Mouse (Mus musculus): Measurements from ENCODE around the gene Tff3. TPM values are rescaled to one million over a fixed set of nuclear protein-coding genes. Genes with fewer than 3 reads are reported as not detected.

Gene Tff3
- polyA plus RNA-seq, 1 experiment from 2014 or later: not detected

- Histone ChIP-seq H3K4me2 (no peak overlapping the region), H3K27me3 (ENCODE audit: insufficient read depth, low read length) (no peaks in the 10 kb centered on the region), H3K9ac (no peak overlapping the region), H3K9me3 (ENCODE audit: low read depth, low read length) (no peaks in the 10 kb centered on the region), H3K36me3 (ENCODE audit: insufficient read depth) (no peaks in the 10 kb centered on the region), H3K27ac (ENCODE audit: low read depth) (no peak overlapping the region), H3K4me1 (ENCODE audit: insufficient read depth) (no peaks in the 10 kb centered on the region), H3K4me3 (ENCODE audit: low read depth, low read length) (no peak overlapping the region)
- 82% methylated on average over 8 of the region's 8 CpGs for WGBS
- ATAC-seq (ENCODE audit: insufficient read depth) (no peak), DNase-seq (no peak)
- TF ChIP-seq CTCF (IDR thresholded peaks at IDR 0.05; ENCODE audit: low read depth): no peak
These were observed 26.4 kb downstream of the Tff3 start for GRCm38 (mm10) chr17:31103007-31103570.

GRCm38 (mm10) chr17:31098788-31099187, 30.7 kb downstream of the Tff3 start:
- H3K9ac ChIP-seq: no peak overlapping the region
- ATAC-seq (ENCODE audit: insufficient read depth): no peak
- H3K36me3 ChIP-seq (ENCODE audit: insufficient read depth): no peaks in the 10 kb centered on the region
- H3K4me1 ChIP-seq (ENCODE audit: insufficient read depth): no peaks in the 10 kb centered on the region
- 64% methylated on average over 5 of the region's 5 CpGs for WGBS
- H3K4me3 ChIP-seq (ENCODE audit: low read depth, low read length): no peak overlapping the region
- DNase-seq: no peak
- TF ChIP-seq CTCF (IDR thresholded peaks at IDR 0.05; ENCODE audit: low read depth): no peak
- H3K4me2 ChIP-seq: no peak overlapping the region
- no peaks in the 10 kb centered on the region for H3K27me3 ChIP-seq (ENCODE audit: insufficient read depth, low read length)
- H3K9me3 ChIP-seq (ENCODE audit: low read depth, low read length): no peaks in the 10 kb centered on the region
- H3K27ac ChIP-seq (ENCODE audit: low read depth): no peak overlapping the region

DNA sequence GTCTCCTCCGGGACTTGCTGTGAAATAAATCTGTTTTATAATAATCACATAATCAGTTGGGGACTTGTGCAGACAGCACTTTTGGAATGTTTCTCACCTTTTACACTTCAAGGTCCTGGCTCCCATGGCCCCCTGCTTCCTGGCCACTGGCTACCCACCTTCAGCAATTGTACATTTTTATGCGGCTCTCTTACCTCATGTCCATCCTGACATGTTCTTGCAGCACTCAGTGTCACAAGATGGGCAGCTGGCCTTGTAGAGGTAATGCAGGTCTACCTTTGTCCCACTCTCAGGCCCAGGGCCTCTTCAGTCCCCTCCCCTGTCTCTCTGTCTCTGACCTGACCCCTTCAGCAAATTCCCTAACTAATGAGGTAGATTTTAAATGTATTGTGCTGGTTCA, 32.6 kb downstream of the Tff3 start:
- no peaks in the 10 kb centered on the region for H3K4me1 ChIP-seq (ENCODE audit: insufficient read depth)
- DNase-seq (no peak), ATAC-seq (ENCODE audit: insufficient read depth) (no peak)
- no peaks in the 10 kb centered on the region for H3K36me3 ChIP-seq (ENCODE audit: insufficient read depth)
- no peak overlapping the region for H3K9ac ChIP-seq
- H3K27me3 ChIP-seq (ENCODE audit: insufficient read depth, low read length): no peaks in the 10 kb centered on the region; the same call in 1 of the 2 replicates
- no peaks in the 10 kb centered on the region for H3K9me3 ChIP-seq (ENCODE audit: low read depth, low read length)
- TF ChIP-seq CTCF (IDR thresholded peaks at IDR 0.05; ENCODE audit: low read depth): no peak
- no peak overlapping the region for H3K27ac ChIP-seq (ENCODE audit: low read depth)
- H3K4me3 ChIP-seq (ENCODE audit: low read depth, low read length): no peak overlapping the region
- 95% methylated on average over 2 of the region's 2 CpGs for WGBS
- no peak overlapping the region for H3K4me2 ChIP-seq

DNA sequence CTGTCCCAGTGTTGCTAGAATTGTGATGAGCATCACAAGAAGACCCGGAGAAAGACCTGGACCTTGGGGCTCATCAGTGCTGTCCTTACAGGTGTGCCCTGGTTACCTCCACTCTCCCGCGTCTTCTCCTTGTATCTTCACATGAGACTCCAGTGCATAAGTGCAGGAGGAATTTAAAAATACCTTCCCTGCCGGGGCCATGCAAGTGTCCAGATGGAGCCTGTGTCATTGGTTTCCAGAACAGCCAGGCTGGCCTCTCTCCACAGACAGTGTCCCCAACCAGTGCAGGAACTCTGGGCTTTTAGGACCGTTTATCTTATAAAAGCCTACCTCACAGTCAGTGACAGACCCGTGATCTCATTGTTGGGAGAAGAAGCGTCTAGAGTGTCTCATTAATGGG, 33.9 kb downstream of the Tff3 start:
- no peaks in the 10 kb centered on the region for H3K36me3 ChIP-seq (ENCODE audit: insufficient read depth)
- 74% methylated on average over 7 of the region's 7 CpGs for WGBS
- H3K27ac ChIP-seq (ENCODE audit: low read depth): no peak overlapping the region
- H3K9ac ChIP-seq: no peak overlapping the region
- no peaks in the 10 kb centered on the region; the same call in 1 of the 2 replicates for H3K27me3 ChIP-seq (ENCODE audit: insufficient read depth, low read length)
- H3K9me3 ChIP-seq (ENCODE audit: low read depth, low read length): no peaks in the 10 kb centered on the region
- H3K4me1 ChIP-seq (ENCODE audit: insufficient read depth): 0 out of 2 replicates have a peak, but pooled peaks cover 3% of the 10 kb centered on the region
- H3K4me2 ChIP-seq: no peak overlapping the region
- H3K4me3 ChIP-seq (ENCODE audit: low read depth, low read length): no peak overlapping the region
- DNase-seq (no peak), ATAC-seq (ENCODE audit: insufficient read depth) (no peak)
- TF ChIP-seq CTCF (IDR thresholded peaks at IDR 0.05; ENCODE audit: low read depth): no peak

DNA sequence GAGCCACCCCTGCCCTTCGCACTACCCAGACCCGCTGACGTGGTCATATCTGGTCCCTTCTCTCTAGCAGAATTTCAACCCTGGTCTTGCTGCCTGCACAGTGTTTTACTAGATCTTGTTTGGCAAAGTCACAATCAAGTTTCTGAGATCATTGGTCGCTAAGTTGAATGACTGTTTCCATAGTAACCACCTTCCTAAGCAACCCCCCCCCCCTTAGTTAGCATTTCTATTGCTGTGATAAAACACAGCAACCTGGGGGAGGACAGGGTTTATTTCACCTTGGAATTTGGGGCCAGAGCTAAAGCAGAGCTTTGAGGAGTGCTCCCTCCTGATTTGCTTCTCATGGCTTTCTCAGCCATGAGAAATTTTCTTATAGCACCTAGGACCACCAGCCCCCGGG, 34.7 kb downstream of the Tff3 start:
- Histone ChIP-seq H3K9me3 (ENCODE audit: low read depth, low read length) (no peaks in the 10 kb centered on the region), H3K4me3 (ENCODE audit: low read depth, low read length) (no peak overlapping the region), H3K9ac (no peak overlapping the region), H3K4me2 (no peak overlapping the region), H3K36me3 (ENCODE audit: insufficient read depth) (no peaks in the 10 kb centered on the region), H3K27ac (ENCODE audit: low read depth) (no peak overlapping the region), H3K27me3 (ENCODE audit: insufficient read depth, low read length) (no peaks in the 10 kb centered on the region; the same call in 1 of the 2 replicates), H3K4me1 (ENCODE audit: insufficient read depth) (peaks cover 6% of the 10 kb centered on the region; the same call in 1 of the 2 replicates)
- no peak for ATAC-seq (ENCODE audit: insufficient read depth)
- no peak for TF ChIP-seq CTCF (IDR thresholded peaks at IDR 0.05; ENCODE audit: low read depth)
- DNase-seq: no peak
- 58% methylated on average over 5 of the region's 5 CpGs for WGBS

DNA sequence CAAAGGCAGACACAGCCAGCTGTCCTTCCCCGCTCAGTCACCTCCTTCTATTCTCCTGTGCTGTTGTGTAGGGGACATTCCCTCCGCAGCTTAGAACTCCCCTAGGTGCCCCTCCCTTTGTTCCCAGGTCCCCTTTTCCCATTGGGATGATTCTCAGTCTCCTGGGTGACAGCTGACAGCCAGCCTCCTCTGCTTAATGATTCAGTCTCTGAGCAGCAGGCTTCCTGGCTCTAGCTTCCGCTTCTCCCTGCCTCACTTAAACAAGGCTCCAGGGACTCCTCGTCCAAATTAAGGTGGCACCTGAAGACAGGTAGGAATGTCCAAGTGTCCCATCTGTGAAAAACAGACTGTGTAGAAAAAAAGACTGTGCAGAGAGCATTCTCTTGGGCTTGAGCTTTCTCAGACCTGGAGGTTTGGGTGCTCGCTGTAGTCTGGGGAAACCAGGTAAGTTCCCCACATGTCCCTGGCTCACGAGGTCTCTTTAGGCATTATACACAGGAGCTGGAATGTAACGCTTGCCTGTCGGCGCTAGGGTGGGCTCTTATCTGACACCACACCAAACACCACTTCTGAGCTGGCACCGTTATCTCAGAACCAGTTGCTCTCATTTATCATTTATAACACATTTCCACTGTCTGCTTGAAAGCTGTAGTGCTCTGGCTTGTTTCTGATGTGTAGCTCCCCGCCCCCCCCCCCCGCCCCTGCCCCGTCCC, 38.3 kb downstream of the Tff3 start:
- no peak overlapping the region for H3K4me3 ChIP-seq (ENCODE audit: low read depth, low read length)
- H3K27ac ChIP-seq (ENCODE audit: low read depth): 0 out of 2 replicates have a peak overlapping the region, but pooled peaks have one; percentile 4
- H3K9me3 ChIP-seq (ENCODE audit: low read depth, low read length): no peaks in the 10 kb centered on the region
- DNase-seq: no peak
- no peaks in the 10 kb centered on the region for H3K36me3 ChIP-seq (ENCODE audit: insufficient read depth)
- H3K9ac ChIP-seq: no peak overlapping the region
- H3K27me3 ChIP-seq (ENCODE audit: insufficient read depth, low read length): no peaks in the 10 kb centered on the region; the same call in 1 of the 2 replicates
- TF ChIP-seq CTCF (IDR thresholded peaks at IDR 0.05; ENCODE audit: low read depth): no peak
- H3K4me2 ChIP-seq: no peak overlapping the region
- 26% methylated on average over 13 of the region's 13 CpGs for WGBS
- no peak for ATAC-seq (ENCODE audit: insufficient read depth)
- peaks cover 17% of the 10 kb centered on the region for H3K4me1 ChIP-seq (ENCODE audit: insufficient read depth)

GRCm38 (mm10) chr17:31089848-31090247, 39.6 kb downstream of the Tff3 start:
- H3K4me2 ChIP-seq: no peak overlapping the region
- DNase-seq (peak; percentile 76), ATAC-seq (ENCODE audit: insufficient read depth) (no peak)
- H3K4me1 ChIP-seq (ENCODE audit: insufficient read depth): peaks cover 17% of the 10 kb centered on the region
- H3K36me3 ChIP-seq (ENCODE audit: insufficient read depth): no peaks in the 10 kb centered on the region
- no peak overlapping the region for H3K9ac ChIP-seq
- H3K27me3 ChIP-seq (ENCODE audit: insufficient read depth, low read length): no peaks in the 10 kb centered on the region; the same call in 1 of the 2 replicates
- H3K4me3 ChIP-seq (ENCODE audit: low read depth, low read length): no peak overlapping the region
- TF ChIP-seq CTCF (IDR thresholded peaks at IDR 0.05; ENCODE audit: low read depth): no peak
- H3K27ac ChIP-seq (ENCODE audit: low read depth): 0 out of 2 replicates have a peak overlapping the region, but pooled peaks have one; percentile 24
- WGBS: 47% methylated on average over 8 of the region's 8 CpGs
- H3K9me3 ChIP-seq (ENCODE audit: low read depth, low read length): no peaks in the 10 kb centered on the region

All from lung, embryonic 14.5 days (tissue).